Mouse (Mus musculus): ENCODE data around the gene Gm6370. TPM values are rescaled to one million over a fixed set of nuclear protein-coding genes. Genes with fewer than 3 reads are reported as not detected.

Gm6370 gene
- polyA plus RNA-seq, 2 experiments, result not detected

DNA sequence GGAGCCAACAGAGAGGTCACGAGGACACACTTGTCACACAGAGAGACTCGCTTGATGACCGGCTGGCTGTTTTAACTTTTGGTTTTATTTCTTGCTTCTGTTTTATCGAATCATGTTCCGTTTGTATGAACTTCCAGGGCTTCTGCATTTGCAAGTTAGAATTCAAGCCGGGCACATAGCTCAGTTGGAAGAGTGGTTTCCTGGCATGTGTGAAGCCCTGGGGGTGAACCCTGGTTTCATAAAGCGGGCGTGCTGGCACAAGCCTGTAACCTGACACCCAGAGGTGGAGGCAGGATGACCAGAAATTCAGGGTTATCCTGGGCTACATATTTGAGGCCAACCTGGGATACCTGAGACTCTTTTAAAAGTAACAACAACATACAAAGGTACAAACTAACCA is 29.6 kb upstream of the Gm6370 start:
- Histone ChIP-seq H3K36me3 (replicated peaks; ENCODE audit: control insufficient read depth, insufficient read depth, low read depth) (no peaks in the 10 kb centered on the region), H3K27ac (no peak overlapping the region), H3K27me3 (ENCODE audit: control insufficient read depth, insufficient read depth, low read length) (no peaks in the 10 kb centered on the region), H3K4me3 (ENCODE audit: insufficient read depth in 1 of 2, low read depth in 2 of 2, low read length in 2 of 2) (no peak overlapping the region), H3K4me2 (ENCODE audit: low read depth) (no peak overlapping the region), H3K4me1 (replicated peaks; ENCODE audit: control insufficient read depth in 2 of 2, insufficient read depth in 2 of 2, low read length in 1 of 2) (no peaks in the 10 kb centered on the region), H3K9ac (replicated peaks) (no peak overlapping the region), H3K9me3 (ENCODE audit: control insufficient read depth, low read length) (no peaks in the 10 kb centered on the region)
- TF ChIP-seq CTCF (IDR thresholded peaks at IDR 0.05; ENCODE audit: low read depth) (no peak), EP300 (IDR thresholded peaks at IDR 0.05; ENCODE audit: low read depth) (no peak)
- DNase-seq (ENCODE audit: low read depth in 3 of 3, low spot score in 3 of 3) (no peak), ATAC-seq (ENCODE audit: insufficient read depth) (no peak)
- WGBS (ENCODE audit: insufficient replicate concordance), result 64% methylated on average over 8 of the region's 8 CpGs

DNA sequence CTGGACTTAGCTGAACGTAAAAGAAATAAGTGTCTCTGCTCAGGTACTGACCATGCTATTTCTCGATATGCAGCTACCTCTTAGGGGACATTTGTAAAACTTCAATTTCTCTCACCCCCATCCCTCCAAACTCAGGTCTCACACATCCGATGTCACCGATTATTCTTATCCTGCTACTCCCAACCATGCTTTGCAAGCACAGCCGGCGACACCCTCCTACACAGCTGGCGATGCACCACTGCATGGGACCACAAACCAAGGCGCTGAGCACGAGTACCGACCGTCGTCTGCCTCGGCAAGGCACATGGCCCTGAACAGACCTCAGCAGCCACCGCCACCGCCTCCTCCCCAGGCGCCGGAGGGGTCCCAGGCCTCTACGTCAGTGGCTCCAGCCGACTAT is 24.5 kb upstream of the Gm6370 start:
- Histone ChIP-seq H3K27me3 (ENCODE audit: control insufficient read depth, insufficient read depth, low read length) (no peaks in the 10 kb centered on the region), H3K4me3 (ENCODE audit: insufficient read depth in 1 of 2, low read depth in 2 of 2, low read length in 2 of 2) (no peak overlapping the region), H3K9ac (replicated peaks) (no peak overlapping the region), H3K4me2 (ENCODE audit: low read depth) (no peak overlapping the region), H3K4me1 (replicated peaks; ENCODE audit: control insufficient read depth in 2 of 2, insufficient read depth in 2 of 2, low read length in 1 of 2) (no peaks in the 10 kb centered on the region), H3K9me3 (ENCODE audit: control insufficient read depth, low read length) (no peaks in the 10 kb centered on the region), H3K27ac (no peak overlapping the region), H3K36me3 (replicated peaks; ENCODE audit: control insufficient read depth, insufficient read depth, low read depth) (no peaks in the 10 kb centered on the region)
- ATAC-seq (ENCODE audit: insufficient read depth) (no peak), DNase-seq (ENCODE audit: low read depth in 3 of 3, low spot score in 3 of 3) (no peak)
- WGBS (ENCODE audit: insufficient replicate concordance), result 79% methylated on average over 19 of the region's 19 CpGs
- no peak for TF ChIP-seq EP300 (IDR thresholded peaks at IDR 0.05; ENCODE audit: low read depth)
- no peak for TF ChIP-seq CTCF (IDR thresholded peaks at IDR 0.05; ENCODE audit: low read depth)

DNA sequence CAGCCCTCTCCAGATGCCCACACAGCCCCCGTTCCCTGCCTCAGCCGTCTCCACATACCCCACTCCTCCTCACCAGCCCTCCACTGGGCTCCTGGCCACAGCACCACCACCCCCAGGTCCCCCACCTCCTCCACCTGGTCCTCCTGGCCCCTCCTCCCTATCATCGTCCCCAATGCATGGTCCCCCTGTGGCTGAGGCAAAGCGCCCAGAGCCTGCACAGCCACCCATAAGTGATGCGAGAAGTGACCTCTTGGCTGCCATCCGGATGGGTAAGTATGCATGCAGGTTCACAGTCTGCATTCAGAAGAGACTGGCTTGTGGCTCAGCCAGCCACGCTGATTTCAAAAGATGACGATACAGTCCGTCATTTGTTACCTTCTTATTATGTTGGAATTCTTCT is 22.9 kb upstream of the Gm6370 start:
- no peak overlapping the region for H3K9ac ChIP-seq (replicated peaks)
- WGBS (ENCODE audit: insufficient replicate concordance), result 72% methylated on average over 9 of the region's 9 CpGs
- no peak for ATAC-seq (ENCODE audit: insufficient read depth)

DNA sequence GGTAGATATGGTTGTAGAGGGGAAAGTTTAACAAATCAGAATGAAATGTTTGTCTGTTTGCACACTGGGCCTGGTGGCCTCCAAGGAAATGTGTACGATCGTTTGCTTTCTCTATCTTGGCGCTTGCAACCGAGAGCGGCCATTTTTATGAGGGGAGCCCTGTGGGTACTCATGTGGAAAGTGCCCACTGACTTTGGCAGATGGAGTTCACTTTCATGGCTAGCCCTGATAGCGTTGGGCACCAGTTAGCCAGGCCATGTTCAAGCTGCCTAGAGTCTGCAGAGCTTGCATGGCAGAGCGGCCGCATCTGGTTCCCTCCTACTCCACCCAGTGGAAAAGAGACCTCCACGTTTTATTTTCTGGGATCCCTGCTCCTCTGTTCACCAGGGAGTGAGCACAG is 20.3 kb upstream of the Gm6370 start:
- Histone ChIP-seq H3K27me3 (ENCODE audit: control insufficient read depth, insufficient read depth, low read length) (no peaks in the 10 kb centered on the region), H3K4me3 (ENCODE audit: insufficient read depth in 1 of 2, low read depth in 2 of 2, low read length in 2 of 2) (no peak overlapping the region), H3K9ac (replicated peaks) (no peak overlapping the region), H3K27ac (no peak overlapping the region), H3K4me2 (ENCODE audit: low read depth) (no peak overlapping the region), H3K4me1 (replicated peaks; ENCODE audit: control insufficient read depth in 2 of 2, insufficient read depth in 2 of 2, low read length in 1 of 2) (no peaks in the 10 kb centered on the region), H3K9me3 (ENCODE audit: control insufficient read depth, low read length) (no peaks in the 10 kb centered on the region), H3K36me3 (replicated peaks; ENCODE audit: control insufficient read depth, insufficient read depth, low read depth) (no peaks in the 10 kb centered on the region)
- WGBS (ENCODE audit: insufficient replicate concordance), result 68% methylated on average over 9 of the region's 9 CpGs
- TF ChIP-seq EP300 (IDR thresholded peaks at IDR 0.05; ENCODE audit: low read depth), result no peak
- TF ChIP-seq CTCF (IDR thresholded peaks at IDR 0.05; ENCODE audit: low read depth), result no peak
- DNase-seq (ENCODE audit: low read depth in 3 of 3, low spot score in 3 of 3) (no peak), ATAC-seq (ENCODE audit: insufficient read depth) (no peak)

More for the DNA sequence above, 22.9 kb upstream of the Gm6370 start:
- no peaks in the 10 kb centered on the region for H3K9me3 ChIP-seq (ENCODE audit: control insufficient read depth, low read length)
- H3K36me3 ChIP-seq (replicated peaks; ENCODE audit: control insufficient read depth, insufficient read depth, low read depth), result no peaks in the 10 kb centered on the region
- no peak for TF ChIP-seq CTCF (IDR thresholded peaks at IDR 0.05; ENCODE audit: low read depth)
- no peak for TF ChIP-seq EP300 (IDR thresholded peaks at IDR 0.05; ENCODE audit: low read depth)
- no peaks in the 10 kb centered on the region for H3K27me3 ChIP-seq (ENCODE audit: control insufficient read depth, insufficient read depth, low read length)
- no peak overlapping the region for H3K27ac ChIP-seq
- no peak for DNase-seq (ENCODE audit: low read depth in 3 of 3, low spot score in 3 of 3)
- no peaks in the 10 kb centered on the region for H3K4me1 ChIP-seq (replicated peaks; ENCODE audit: control insufficient read depth in 2 of 2, insufficient read depth in 2 of 2, low read length in 1 of 2)
- H3K4me2 ChIP-seq (ENCODE audit: low read depth), result no peak overlapping the region
- H3K4me3 ChIP-seq (ENCODE audit: insufficient read depth in 1 of 2, low read depth in 2 of 2, low read length in 2 of 2), result no peak overlapping the region

DNA sequence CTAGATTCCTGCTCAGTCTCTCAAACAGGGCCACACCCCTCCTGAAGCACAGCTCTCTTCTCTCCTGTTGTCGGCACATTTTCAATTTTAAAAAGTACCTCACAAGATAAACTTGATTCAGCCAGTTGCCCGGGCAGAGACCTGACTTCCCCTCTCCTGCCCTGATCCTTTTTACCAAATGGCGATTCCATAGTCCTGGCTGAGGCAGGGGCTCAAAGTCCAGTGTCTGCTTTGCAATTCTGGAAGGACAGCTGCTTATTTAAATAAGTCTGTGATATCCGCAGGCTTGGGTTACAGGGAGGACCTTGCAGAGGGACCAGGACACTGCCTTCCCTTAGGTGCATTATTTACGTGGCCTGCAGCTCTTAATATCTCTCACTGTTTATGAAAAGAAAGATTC is 19.9 kb upstream of the Gm6370 start:
- Histone ChIP-seq H3K4me1 (replicated peaks; ENCODE audit: control insufficient read depth in 2 of 2, insufficient read depth in 2 of 2, low read length in 1 of 2) (no peaks in the 10 kb centered on the region), H3K9me3 (ENCODE audit: control insufficient read depth, low read length) (no peaks in the 10 kb centered on the region), H3K9ac (replicated peaks) (no peak overlapping the region), H3K4me3 (ENCODE audit: insufficient read depth in 1 of 2, low read depth in 2 of 2, low read length in 2 of 2) (no peak overlapping the region), H3K4me2 (ENCODE audit: low read depth) (no peak overlapping the region), H3K27me3 (ENCODE audit: control insufficient read depth, insufficient read depth, low read length) (no peaks in the 10 kb centered on the region), H3K36me3 (replicated peaks; ENCODE audit: control insufficient read depth, insufficient read depth, low read depth) (no peaks in the 10 kb centered on the region), H3K27ac (no peak overlapping the region)
- TF ChIP-seq CTCF (IDR thresholded peaks at IDR 0.05; ENCODE audit: low read depth) (no peak), EP300 (IDR thresholded peaks at IDR 0.05; ENCODE audit: low read depth) (no peak)
- 58% methylated on average over 5 of the region's 5 CpGs for WGBS (ENCODE audit: insufficient replicate concordance)
- ATAC-seq (ENCODE audit: insufficient read depth) (no peak), DNase-seq (ENCODE audit: low read depth in 3 of 3, low spot score in 3 of 3) (no peak)

Data from liver, embryonic 14.5 days (tissue).